Mouse (Mus musculus): ENCODE results near the gene Stra8. TPM values are rescaled to one million over a fixed set of nuclear protein-coding genes. Genes with fewer than 3 reads are reported as not detected.

Stra8 gene
- polyA plus RNA-seq, 1 experiment from 2014 or later, result not detected

- Histone ChIP-seq H3K27ac (ENCODE audit: low read depth, low read length) (no peak overlapping the region), H3K9me3 (ENCODE audit: control insufficient read depth, low read length) (no peaks in the 10 kb centered on the region), H3K9ac (replicated peaks; ENCODE audit: low read depth, low read length) (no peak overlapping the region), H3K4me1 (ENCODE audit: control insufficient read depth, insufficient read depth, low read length) (no peaks in the 10 kb centered on the region), H3K4me3 (ENCODE audit: low read depth, low read length) (no peak overlapping the region), H3K36me3 (ENCODE audit: control insufficient read depth, insufficient read depth, low read length) (peaks cover 27% of the 10 kb centered on the region), H3K27me3 (ENCODE audit: control insufficient read depth, insufficient read depth, low read length) (no peaks in the 10 kb centered on the region), H3K4me2 (ENCODE audit: low read depth, low read length) (no peak overlapping the region)
- WGBS, result 91% methylated on average over 2 of the region's 2 CpGs
- no peak for ATAC-seq (ENCODE audit: low read depth)
These were observed 20.8 kb upstream of the Stra8 start for GRCm38 (mm10) chr6:34899127-34899526.

GRCm38 (mm10) chr6:34900990-34901389 lies 19.0 kb upstream of the Stra8 start:
- ATAC-seq (ENCODE audit: low read depth), result no peak
- H3K9me3 ChIP-seq (ENCODE audit: control insufficient read depth, low read length), result no peaks in the 10 kb centered on the region
- H3K4me3 ChIP-seq (ENCODE audit: low read depth, low read length), result no peak overlapping the region
- WGBS, result 43% methylated on average over 2 of the region's 2 CpGs
- no peak overlapping the region for H3K27ac ChIP-seq (ENCODE audit: low read depth, low read length)
- no peaks in the 10 kb centered on the region for H3K27me3 ChIP-seq (ENCODE audit: control insufficient read depth, insufficient read depth, low read length)
- no peak overlapping the region for H3K9ac ChIP-seq (replicated peaks; ENCODE audit: low read depth, low read length)
- no peaks in the 10 kb centered on the region for H3K4me1 ChIP-seq (ENCODE audit: control insufficient read depth, insufficient read depth, low read length)
- no peak overlapping the region for H3K4me2 ChIP-seq (ENCODE audit: low read depth, low read length)
- peaks cover 16% of the 10 kb centered on the region for H3K36me3 ChIP-seq (ENCODE audit: control insufficient read depth, insufficient read depth, low read length)

- H3K4me1 ChIP-seq (ENCODE audit: control insufficient read depth, insufficient read depth, low read length), result no peaks in the 10 kb centered on the region
- no peaks in the 10 kb centered on the region for H3K9me3 ChIP-seq (ENCODE audit: control insufficient read depth, low read length)
- H3K4me2 ChIP-seq (ENCODE audit: low read depth, low read length), result no peak overlapping the region
- H3K9ac ChIP-seq (replicated peaks; ENCODE audit: low read depth, low read length), result no peak overlapping the region
- H3K27ac ChIP-seq (ENCODE audit: low read depth, low read length), result no peak overlapping the region
- peak; percentile 28; the same call in 1 of the 2 replicates for ATAC-seq (ENCODE audit: low read depth)
- H3K27me3 ChIP-seq (ENCODE audit: control insufficient read depth, insufficient read depth, low read length), result no peaks in the 10 kb centered on the region
- 71% methylated on average over 9 of the region's 9 CpGs for WGBS
- H3K36me3 ChIP-seq (ENCODE audit: control insufficient read depth, insufficient read depth, low read length), result peaks cover 14% of the 10 kb centered on the region
- no peak overlapping the region for H3K4me3 ChIP-seq (ENCODE audit: low read depth, low read length)
These were observed 18.0 kb upstream of the Stra8 start for GRCm38 (mm10) chr6:34901911-34902444.

- H3K36me3 ChIP-seq (ENCODE audit: control insufficient read depth, insufficient read depth, low read length), result peaks cover 14% of the 10 kb centered on the region
- no peak overlapping the region for H3K27ac ChIP-seq (ENCODE audit: low read depth, low read length)
These were observed 17.4 kb upstream of the Stra8 start for GRCm38 (mm10) chr6:34902578-34902977.

GRCm38 (mm10) chr6:34903441-34903840 lies 16.5 kb upstream of the Stra8 start:
- H3K4me3 ChIP-seq (ENCODE audit: low read depth, low read length), result no peak overlapping the region
- H3K36me3 ChIP-seq (ENCODE audit: control insufficient read depth, insufficient read depth, low read length), result peaks cover 15% of the 10 kb centered on the region
- no peak overlapping the region for H3K4me2 ChIP-seq (ENCODE audit: low read depth, low read length)
- H3K9ac ChIP-seq (replicated peaks; ENCODE audit: low read depth, low read length), result no peak overlapping the region
- ATAC-seq (ENCODE audit: low read depth), result no peak
- H3K9me3 ChIP-seq (ENCODE audit: control insufficient read depth, low read length), result no peaks in the 10 kb centered on the region
- no peaks in the 10 kb centered on the region for H3K27me3 ChIP-seq (ENCODE audit: control insufficient read depth, insufficient read depth, low read length)
- no peak overlapping the region for H3K27ac ChIP-seq (ENCODE audit: low read depth, low read length)
- 90% methylated on average over 5 of the region's 5 CpGs for WGBS
- no peaks in the 10 kb centered on the region for H3K4me1 ChIP-seq (ENCODE audit: control insufficient read depth, insufficient read depth, low read length)

More at GRCm38 (mm10) chr6:34902578-34902977, 17.4 kb upstream of the Stra8 start:
- ATAC-seq (ENCODE audit: low read depth), result no peak
- no peak overlapping the region for H3K9ac ChIP-seq (replicated peaks; ENCODE audit: low read depth, low read length)
- no peak overlapping the region for H3K4me3 ChIP-seq (ENCODE audit: low read depth, low read length)
- H3K4me2 ChIP-seq (ENCODE audit: low read depth, low read length), result no peak overlapping the region
- H3K4me1 ChIP-seq (ENCODE audit: control insufficient read depth, insufficient read depth, low read length), result no peaks in the 10 kb centered on the region
- 89% methylated on average over 7 of the region's 7 CpGs for WGBS
- H3K27me3 ChIP-seq (ENCODE audit: control insufficient read depth, insufficient read depth, low read length), result no peaks in the 10 kb centered on the region
- H3K9me3 ChIP-seq (ENCODE audit: control insufficient read depth, low read length), result no peaks in the 10 kb centered on the region

GRCm38 (mm10) chr6:34903851-34904250 lies 16.1 kb upstream of the Stra8 start:
- H3K9ac ChIP-seq (replicated peaks; ENCODE audit: low read depth, low read length), result no peak overlapping the region
- ATAC-seq (ENCODE audit: low read depth), result no peak
- peaks cover 15% of the 10 kb centered on the region for H3K36me3 ChIP-seq (ENCODE audit: control insufficient read depth, insufficient read depth, low read length)

GRCm38 (mm10) chr6:34904361-34904760 lies 15.6 kb upstream of the Stra8 start:
- H3K9me3 ChIP-seq (ENCODE audit: control insufficient read depth, low read length), result no peaks in the 10 kb centered on the region
- no peaks in the 10 kb centered on the region for H3K27me3 ChIP-seq (ENCODE audit: control insufficient read depth, insufficient read depth, low read length)
- WGBS, result 93% methylated on average over 6 of the region's 6 CpGs

More at GRCm38 (mm10) chr6:34903851-34904250, 16.1 kb upstream of the Stra8 start:
- H3K27ac ChIP-seq (ENCODE audit: low read depth, low read length), result no peak overlapping the region
- no peak overlapping the region for H3K4me3 ChIP-seq (ENCODE audit: low read depth, low read length)
- no peaks in the 10 kb centered on the region for H3K27me3 ChIP-seq (ENCODE audit: control insufficient read depth, insufficient read depth, low read length)
- H3K9me3 ChIP-seq (ENCODE audit: control insufficient read depth, low read length), result no peaks in the 10 kb centered on the region
- H3K4me1 ChIP-seq (ENCODE audit: control insufficient read depth, insufficient read depth, low read length), result no peaks in the 10 kb centered on the region
- H3K4me2 ChIP-seq (ENCODE audit: low read depth, low read length), result no peak overlapping the region
- WGBS, result 92% methylated on average over 10 of the region's 10 CpGs

GRCm38 (mm10) chr6:34906125-34906524 lies 13.8 kb upstream of the Stra8 start:
- no peak overlapping the region for H3K27ac ChIP-seq (ENCODE audit: low read depth, low read length)
- ATAC-seq (ENCODE audit: low read depth), result no peak
- no peaks in the 10 kb centered on the region for H3K9me3 ChIP-seq (ENCODE audit: control insufficient read depth, low read length)
- peaks cover 8% of the 10 kb centered on the region for H3K4me1 ChIP-seq (ENCODE audit: control insufficient read depth, insufficient read depth, low read length)
- H3K36me3 ChIP-seq (ENCODE audit: control insufficient read depth, insufficient read depth, low read length), result peaks cover 14% of the 10 kb centered on the region
- WGBS, result 88% methylated on average over 2 of the region's 2 CpGs
- H3K4me2 ChIP-seq (ENCODE audit: low read depth, low read length), result no peak overlapping the region
- H3K4me3 ChIP-seq (ENCODE audit: low read depth, low read length), result no peak overlapping the region
- no peaks in the 10 kb centered on the region for H3K27me3 ChIP-seq (ENCODE audit: control insufficient read depth, insufficient read depth, low read length)
- H3K9ac ChIP-seq (replicated peaks; ENCODE audit: low read depth, low read length), result no peak overlapping the region

More at GRCm38 (mm10) chr6:34904361-34904760, 15.6 kb upstream of the Stra8 start:
- H3K27ac ChIP-seq (ENCODE audit: low read depth, low read length), result no peak overlapping the region
- H3K36me3 ChIP-seq (ENCODE audit: control insufficient read depth, insufficient read depth, low read length), result peaks cover 15% of the 10 kb centered on the region
- no peak for ATAC-seq (ENCODE audit: low read depth)
- H3K9ac ChIP-seq (replicated peaks; ENCODE audit: low read depth, low read length), result no peak overlapping the region
- H3K4me2 ChIP-seq (ENCODE audit: low read depth, low read length), result no peak overlapping the region
- H3K4me3 ChIP-seq (ENCODE audit: low read depth, low read length), result no peak overlapping the region
- peaks cover 2% of the 10 kb centered on the region; the same call in 1 of the 2 replicates for H3K4me1 ChIP-seq (ENCODE audit: control insufficient read depth, insufficient read depth, low read length)

GRCm38 (mm10) chr6:34906661-34907060 lies 13.3 kb upstream of the Stra8 start:
- peaks cover 8% of the 10 kb centered on the region for H3K4me1 ChIP-seq (ENCODE audit: control insufficient read depth, insufficient read depth, low read length)
- no peak overlapping the region for H3K27ac ChIP-seq (ENCODE audit: low read depth, low read length)
- no peak for ATAC-seq (ENCODE audit: low read depth)
- H3K27me3 ChIP-seq (ENCODE audit: control insufficient read depth, insufficient read depth, low read length), result no peaks in the 10 kb centered on the region
- H3K9ac ChIP-seq (replicated peaks; ENCODE audit: low read depth, low read length), result no peak overlapping the region
- no peaks in the 10 kb centered on the region for H3K9me3 ChIP-seq (ENCODE audit: control insufficient read depth, low read length)
- no peak overlapping the region for H3K4me2 ChIP-seq (ENCODE audit: low read depth, low read length)
- WGBS, result 88% methylated on average over 4 of the region's 4 CpGs
- H3K36me3 ChIP-seq (ENCODE audit: control insufficient read depth, insufficient read depth, low read length), result peaks cover 10% of the 10 kb centered on the region
- H3K4me3 ChIP-seq (ENCODE audit: low read depth, low read length), result no peak overlapping the region

Measured in neural tube, embryonic 14.5 days (tissue).